Mouse (Mus musculus) neural tube, embryonic 11.5 days (tissue): ENCODE data around the gene Thy1. TPM values are rescaled to one million over a fixed set of nuclear protein-coding genes. Genes with fewer than 3 reads are reported as not detected.

Experiments used
- polyA plus RNA-seq: library from polyadenylated mRNA; unstranded; fragments of >200 nt; fragmentation: Nextera tagmentation; extraction: Ambion mirVana; gene quantifications from 2 replicates; pipeline ENCODE4 v1.2.1, GENCODE M21; 2014

The Thy1 gene
- polyA plus RNA-seq, 1 experiment from 2014 or later = not detected

Other genes starting within 250 kb of the Thy1 start
- 10.5 and 11.7 TPM in 2 replicates for gene Usp2, start 23.6 kb downstream of the Thy1 start, polyA plus RNA-seq
- 0.15 and 0.21 TPM in 2 replicates for gene Mfrp, start 58.3 kb downstream of the Thy1 start, polyA plus RNA-seq
- gene C1qtnf5, start 63.9 kb downstream of the Thy1 start, polyA plus RNA-seq = 0.27 and 0.31 TPM in 2 replicates
- 0.20 and 0.95 TPM in 2 replicates for gene Gm49380, start 70.1 kb downstream of the Thy1 start, polyA plus RNA-seq
- 62.4 and 71.1 TPM in 2 replicates for gene Rnf26, start 70.1 kb downstream of the Thy1 start, polyA plus RNA-seq
- gene Mcam, start 91.1 kb downstream of the Thy1 start, polyA plus RNA-seq = 14.3 and 15.0 TPM in 2 replicates
- gene Cbl, start 190.7 kb downstream of the Thy1 start, polyA plus RNA-seq = 19.1 and 22.2 TPM in 2 replicates
- not detected in 2 replicates for gene Ccdc153, start 197.3 kb downstream of the Thy1 start, polyA plus RNA-seq
- gene Pdzd3, start 208.1 kb downstream of the Thy1 start, polyA plus RNA-seq = 0.11 TPM in 1 of 2 replicates, not detected in the other
- gene Nlrx1, start 225.2 kb downstream of the Thy1 start, polyA plus RNA-seq = 2.4 and 3.2 TPM in 2 replicates
- 4.5 and 5.0 TPM in 2 replicates for gene Abcg4, start 245.2 kb downstream of the Thy1 start, polyA plus RNA-seq